Mouse (Mus musculus) kidney, embryonic 14.5 days (tissue): Measurements from ENCODE around the gene Rufy3. TPM values are rescaled to one million over a fixed set of nuclear protein-coding genes. Genes with fewer than 3 reads are reported as not detected.

Source experiments
- ATAC-seq: fragments of 200-750 bp; cut with Nextera tagmentation; 2 replicates; pipeline ENCODE4 v1.8.0; 2017; ENCODE audit warnings: moderate number of reproducible peaks, mild to moderate bottlenecking, moderate TSS enrichment, moderate library complexity; ENCODE audit not compliant: low FRiP score, low TSS enrichment
- H3K27ac ChIP-seq: fragments of 300-500 bp; sonication (generic); 2 replicates; pipeline ENCODE4 v1.5.1; 2014; ENCODE audit warnings: low read depth, mild to moderate bottlenecking, low read length, moderate library complexity, mixed read lengths
- H3K27me3 ChIP-seq: fragments of 300-500 bp; sonication (generic); 2 replicates; pipeline ENCODE4 v1.6.1; 2014; ENCODE audit warnings: mild to moderate bottlenecking, low read length; ENCODE audit not compliant: control insufficient read depth, insufficient read depth
- H3K36me3 ChIP-seq: fragments of 300-500 bp; sonication (generic); 2 replicates; pipeline ENCODE4 v1.6.1; 2014; ENCODE audit warnings: low read length, mixed read lengths; ENCODE audit not compliant: control insufficient read depth, insufficient read depth
- H3K4me1 ChIP-seq: fragments of 300-500 bp; sonication (generic); 2 replicates; pipeline ENCODE4 v1.6.1; 2014; ENCODE audit warnings: low read length, mixed read lengths; ENCODE audit not compliant: control insufficient read depth, insufficient read depth
- H3K4me2 ChIP-seq: fragments of 300-500 bp; sonication (generic); replicated peaks from 2 replicates; pipeline ENCODE4 v1.6.1; 2014; ENCODE audit warnings: low read depth, mild to moderate bottlenecking, low read length
- H3K4me3 ChIP-seq: fragments of 300-500 bp; sonication (generic); 2 replicates; pipeline ENCODE4 v1.5.1; 2014; ENCODE audit warnings: mild to moderate bottlenecking, low read length
- H3K9ac ChIP-seq: fragments of 300-500 bp; sonication (generic); 2 replicates; pipeline ENCODE4 v1.6.1; 2014; ENCODE audit warnings: low read depth, mild to moderate bottlenecking, low read length, moderate library complexity
- H3K9me3 ChIP-seq: fragments of 300-500 bp; sonication (generic); 2 replicates; pipeline ENCODE4 v1.6.1; 2016; ENCODE audit warnings: low read length; ENCODE audit not compliant: control insufficient read depth
- WGBS: fragments of 180-500 bp; shearing (Covaris S2); extraction: QIAGEN DNeasy Blood & Tissue Kit; methylation state at CpG from one replicate; pipeline ENCODE4 v1.1.7; 2014; 5-methylcytosine and 5-hydroxymethylcytosine counted together
- polyA plus RNA-seq: library from polyadenylated mRNA; unstranded; fragments of >200 nt; fragmentation: Nextera tagmentation; extraction: Ambion mirVana; gene quantifications from 2 replicates; pipeline ENCODE4 v1.2.1, GENCODE M21; 2014

Gene Rufy3
- polyA plus RNA-seq, 1 experiment from 2014 or later: 17.7 TPM

DNA sequence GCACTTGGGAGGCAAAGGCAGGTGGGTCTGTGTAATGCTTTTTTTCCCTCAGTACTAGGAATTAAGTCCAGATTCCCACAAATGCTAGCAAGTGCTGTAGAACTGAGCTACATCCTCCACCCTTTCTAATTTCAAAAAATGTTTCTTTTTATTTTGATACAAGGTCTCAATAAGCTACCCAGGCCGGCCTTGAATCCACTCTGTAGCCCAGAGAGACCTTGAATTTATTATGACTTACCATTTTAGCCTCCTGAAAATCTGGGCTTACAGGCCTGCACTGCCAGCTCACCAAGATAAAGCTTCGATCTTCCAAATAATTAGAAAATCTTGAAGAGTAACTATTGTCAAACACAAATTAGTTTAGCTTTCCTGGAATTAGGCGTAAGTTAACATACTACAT, 39.2 kb downstream of the Rufy3 start:
- Histone ChIP-seq H3K4me1 (0 out of 2 replicates have a peak, but pooled peaks cover 7% of the 10 kb centered on the region), H3K36me3 (no peaks in the 10 kb centered on the region), H3K4me3 (no peak overlapping the region), H3K9ac (no peak overlapping the region), H3K27me3 (no peaks in the 10 kb centered on the region), H3K9me3 (no peaks in the 10 kb centered on the region), H3K27ac (no peak overlapping the region), H3K4me2 (no peak overlapping the region)
- WGBS: 94% methylated on average over 3 of the region's 3 CpGs
- no peak for ATAC-seq

DNA sequence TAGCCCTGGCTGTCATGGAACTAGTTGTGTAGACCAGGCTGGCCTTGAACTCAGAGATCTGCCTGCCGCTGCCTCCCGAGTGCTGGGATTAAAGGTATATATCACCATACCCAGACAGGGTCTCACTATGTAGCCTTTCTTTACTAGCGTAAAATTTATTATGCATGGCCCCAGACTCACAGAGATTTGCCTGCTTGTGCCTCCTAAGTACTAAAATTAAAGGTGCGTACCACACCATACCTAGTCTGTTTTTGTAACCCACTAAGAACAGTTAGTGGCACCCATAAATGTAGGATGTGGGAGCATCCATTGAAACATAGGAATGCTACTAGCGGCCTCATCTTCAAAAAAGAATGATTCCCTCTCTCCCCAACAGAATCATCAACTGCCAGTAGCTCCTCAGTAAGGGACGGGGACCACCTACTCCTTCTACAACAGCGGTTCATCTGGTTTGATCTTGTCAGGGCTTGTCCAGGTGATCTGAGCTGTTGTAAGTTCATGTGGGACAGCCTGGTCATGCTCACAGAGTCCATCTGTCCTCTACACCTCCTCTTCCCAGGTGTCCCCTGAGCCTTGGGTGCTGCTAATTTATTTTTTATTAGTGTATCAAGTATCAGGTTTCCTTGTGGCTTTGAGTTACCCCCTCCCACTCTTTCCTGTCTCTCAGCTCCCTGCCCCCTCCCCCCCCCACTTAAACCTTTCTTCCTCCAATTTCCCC, 40.0 kb downstream of the Rufy3 start:
- Histone ChIP-seq H3K4me1 (0 out of 2 replicates have a peak, but pooled peaks cover 7% of the 10 kb centered on the region), H3K36me3 (no peaks in the 10 kb centered on the region), H3K9ac (no peak overlapping the region), H3K4me2 (no peak overlapping the region), H3K27ac (no peak overlapping the region), H3K9me3 (no peaks in the 10 kb centered on the region), H3K27me3 (no peaks in the 10 kb centered on the region), H3K4me3 (no peak overlapping the region)
- WGBS: 70% methylated on average over 7 of the region's 7 CpGs
- peak; percentile 89 for ATAC-seq

DNA sequence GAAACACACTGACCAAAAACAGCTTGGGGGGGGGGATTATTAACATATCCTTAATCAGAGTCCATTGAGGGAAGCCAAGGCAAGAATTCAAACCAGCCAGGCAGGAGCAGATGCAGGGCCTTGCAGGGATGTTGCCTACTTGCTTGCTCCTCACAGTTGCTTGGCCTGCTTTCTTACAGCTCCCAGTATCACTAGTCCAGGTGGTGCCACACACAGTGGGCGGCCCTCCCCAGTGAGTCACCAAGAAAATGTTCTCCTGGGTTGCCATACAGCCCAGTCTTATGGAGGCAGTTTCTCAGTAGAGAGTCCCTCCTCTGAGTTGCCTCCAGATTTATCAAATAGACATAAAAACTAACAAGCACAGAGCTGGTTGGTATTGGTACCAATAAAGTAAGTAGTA, 49.3 kb downstream of the Rufy3 start:
- peaks cover 17% of the 10 kb centered on the region; the same call in 1 of the 2 replicates for H3K36me3 ChIP-seq
- H3K4me3 ChIP-seq: no peak overlapping the region
- no peaks in the 10 kb centered on the region for H3K9me3 ChIP-seq
- H3K27ac ChIP-seq: no peak overlapping the region
- no peak overlapping the region for H3K4me2 ChIP-seq
- WGBS: 100% methylated on average over 1 of the region's 1 CpGs
- H3K9ac ChIP-seq: no peak overlapping the region
- peak; percentile 20; the same call in 1 of the 2 replicates for ATAC-seq
- H3K4me1 ChIP-seq: no peaks in the 10 kb centered on the region
- H3K27me3 ChIP-seq: no peaks in the 10 kb centered on the region

DNA sequence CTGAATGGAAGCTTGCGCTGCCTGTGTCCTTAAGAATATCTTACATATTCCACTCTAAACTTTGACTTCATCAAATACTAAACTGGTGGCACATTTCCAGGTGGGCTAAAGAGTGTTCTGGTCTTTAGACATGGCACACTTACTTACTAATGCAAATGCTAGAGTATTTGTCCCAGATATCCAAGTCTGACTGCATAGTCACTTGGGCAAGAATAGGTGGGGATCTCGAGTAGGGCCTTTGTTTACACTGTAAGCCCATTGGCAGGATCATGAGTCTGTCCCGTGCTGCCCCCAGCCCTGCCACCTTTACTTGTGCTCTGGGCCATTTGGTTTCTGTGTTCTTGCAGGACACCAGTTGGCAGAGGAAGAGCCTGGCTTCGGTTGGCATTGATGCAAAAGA, 52.1 kb downstream of the Rufy3 start:
- H3K4me3 ChIP-seq: no peak overlapping the region
- no peaks in the 10 kb centered on the region for H3K27me3 ChIP-seq
- WGBS: 88% methylated on average over 4 of the region's 4 CpGs
- no peak for ATAC-seq
- H3K9me3 ChIP-seq: no peaks in the 10 kb centered on the region
- H3K4me2 ChIP-seq: no peak overlapping the region
- no peak overlapping the region for H3K9ac ChIP-seq
- peaks cover 26% of the 10 kb centered on the region; the same call in 1 of the 2 replicates for H3K36me3 ChIP-seq
- H3K27ac ChIP-seq: no peak overlapping the region
- no peaks in the 10 kb centered on the region for H3K4me1 ChIP-seq

DNA sequence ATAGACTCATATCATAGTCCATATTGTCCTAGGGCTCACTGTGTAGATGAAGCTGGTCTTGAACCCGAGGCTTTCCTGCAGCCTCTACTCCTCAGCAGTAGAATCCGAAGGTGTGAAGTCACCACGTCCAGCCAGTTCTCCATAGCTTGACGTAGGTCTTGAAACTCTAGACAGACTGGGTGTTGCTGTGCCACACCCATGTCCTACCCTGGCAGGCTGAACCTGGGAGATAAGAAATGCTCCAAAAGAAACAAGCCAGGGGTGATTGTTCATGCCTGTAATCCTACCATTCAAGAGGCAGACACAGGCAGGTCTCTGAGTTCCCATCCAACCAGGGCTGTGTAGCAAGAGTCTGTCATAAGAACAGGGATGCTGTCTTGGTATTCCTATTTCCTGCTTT, 62.7 kb downstream of the Rufy3 start:
- no peak for ATAC-seq
- Histone ChIP-seq H3K4me3 (no peak overlapping the region), H3K4me2 (no peak overlapping the region), H3K27ac (no peak overlapping the region), H3K36me3 (peaks cover 13% of the 10 kb centered on the region), H3K9ac (no peak overlapping the region), H3K27me3 (no peaks in the 10 kb centered on the region), H3K4me1 (no peaks in the 10 kb centered on the region), H3K9me3 (no peaks in the 10 kb centered on the region)
- 84% methylated on average over 4 of the region's 4 CpGs for WGBS

DNA sequence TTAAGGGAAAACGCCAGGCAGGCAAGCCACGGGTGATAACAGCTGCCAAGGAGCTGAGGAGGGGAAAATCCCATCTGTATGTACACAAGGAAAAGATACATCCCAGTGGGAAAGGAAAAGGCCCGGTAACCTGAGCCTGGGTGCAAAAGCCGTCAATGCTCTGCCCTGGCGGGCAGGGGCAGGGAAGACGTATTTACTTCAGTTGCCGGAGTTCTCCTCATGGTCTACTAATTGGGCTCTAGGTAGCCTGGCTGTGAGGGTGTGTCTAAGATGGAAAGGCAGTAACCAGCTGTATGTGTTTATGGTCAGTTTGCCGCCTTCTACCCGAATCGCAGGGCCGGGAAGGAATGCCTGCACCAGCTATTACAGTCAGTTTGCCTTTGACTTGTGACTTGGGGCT, 64.3 kb downstream of the Rufy3 start:
- H3K9ac ChIP-seq: no peak overlapping the region
- WGBS: 35% methylated on average over 11 of the region's 11 CpGs
- no peak overlapping the region for H3K4me3 ChIP-seq
- no peaks in the 10 kb centered on the region for H3K4me1 ChIP-seq
- no peaks in the 10 kb centered on the region for H3K9me3 ChIP-seq
- H3K4me2 ChIP-seq: no peak overlapping the region
- peaks cover 14% of the 10 kb centered on the region for H3K36me3 ChIP-seq
- no peak overlapping the region for H3K27ac ChIP-seq
- ATAC-seq: peak; percentile 28; the same call in 1 of the 2 replicates
- no peaks in the 10 kb centered on the region for H3K27me3 ChIP-seq

DNA sequence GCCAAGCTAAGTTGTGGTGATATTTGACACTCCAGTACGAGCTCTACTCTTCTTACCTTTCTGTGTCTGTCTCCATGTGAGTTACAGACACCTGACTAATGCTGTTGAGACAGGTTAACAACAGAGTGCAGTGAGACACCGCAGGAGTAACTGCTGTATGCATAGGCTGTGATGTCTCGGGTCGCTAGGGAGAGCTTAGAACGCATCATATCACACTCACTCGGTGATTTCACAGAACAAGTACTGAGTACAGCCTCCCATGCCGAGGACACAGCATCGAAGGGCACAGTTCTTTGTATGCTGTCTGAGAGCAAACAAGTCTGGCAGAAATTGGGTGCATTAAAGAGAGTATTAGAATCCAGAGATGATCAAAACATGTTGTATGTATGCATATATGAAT, 65.1 kb downstream of the Rufy3 start:
- WGBS: 71% methylated on average over 8 of the region's 8 CpGs
- H3K4me2 ChIP-seq: no peak overlapping the region
- no peak overlapping the region for H3K9ac ChIP-seq
- no peaks in the 10 kb centered on the region for H3K27me3 ChIP-seq
- peaks cover 14% of the 10 kb centered on the region for H3K36me3 ChIP-seq
- no peak overlapping the region for H3K4me3 ChIP-seq
- ATAC-seq: no peak
- no peaks in the 10 kb centered on the region for H3K4me1 ChIP-seq
- no peak overlapping the region for H3K27ac ChIP-seq
- no peaks in the 10 kb centered on the region for H3K9me3 ChIP-seq

DNA sequence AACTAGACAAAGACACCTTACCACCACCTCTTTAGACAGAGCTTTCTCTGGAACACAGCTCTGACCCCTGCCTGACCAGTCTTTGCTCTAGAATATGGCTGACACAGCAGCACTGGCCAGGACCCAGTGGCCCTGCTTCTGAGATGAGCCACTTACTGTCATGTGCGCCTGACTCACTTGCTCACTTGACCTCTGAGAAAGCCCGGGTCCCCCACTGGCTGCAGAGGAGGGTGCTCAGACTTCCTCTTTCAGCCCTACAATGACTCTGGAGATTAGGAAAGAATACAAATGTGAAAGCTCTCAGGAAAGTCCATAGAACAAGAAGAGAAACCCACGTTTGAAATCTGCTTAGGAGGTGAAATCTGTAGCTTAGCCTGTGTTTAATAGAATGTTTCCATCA, 66.0 kb downstream of the Rufy3 start:
- no peak for ATAC-seq
- H3K4me3 ChIP-seq: no peak overlapping the region
- H3K36me3 ChIP-seq: peaks cover 20% of the 10 kb centered on the region
- 78% methylated on average over 3 of the region's 3 CpGs for WGBS
- H3K27ac ChIP-seq: no peak overlapping the region
- H3K4me2 ChIP-seq: no peak overlapping the region
- no peaks in the 10 kb centered on the region for H3K9me3 ChIP-seq
- H3K4me1 ChIP-seq: no peaks in the 10 kb centered on the region
- H3K9ac ChIP-seq: no peak overlapping the region
- no peaks in the 10 kb centered on the region for H3K27me3 ChIP-seq

DNA sequence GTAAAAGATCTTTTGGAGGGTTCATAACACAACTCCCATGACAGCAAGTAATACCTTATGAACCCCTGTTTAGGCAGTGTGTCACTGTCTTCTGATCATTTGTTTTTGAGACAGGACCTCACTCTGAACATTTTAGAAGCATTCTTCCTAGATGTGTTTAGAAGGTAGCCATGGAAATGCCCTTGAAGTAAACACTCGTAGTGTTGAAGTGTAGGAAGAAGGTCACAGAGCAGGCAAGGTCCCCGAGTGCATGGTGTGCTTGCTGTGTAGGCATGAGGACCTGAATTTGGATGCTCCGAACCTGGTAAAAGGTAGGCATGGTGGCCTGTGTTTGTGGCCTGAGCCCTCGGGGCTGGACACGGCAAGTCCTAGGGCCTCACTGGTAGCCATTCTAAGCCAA, 66.7 kb downstream of the Rufy3 start:
- no peak for ATAC-seq
- no peak overlapping the region for H3K27ac ChIP-seq
- 91% methylated on average over 5 of the region's 5 CpGs for WGBS
- peaks cover 20% of the 10 kb centered on the region for H3K36me3 ChIP-seq
- no peak overlapping the region for H3K4me3 ChIP-seq
- no peak overlapping the region for H3K9ac ChIP-seq
- no peaks in the 10 kb centered on the region for H3K9me3 ChIP-seq
- H3K4me1 ChIP-seq: no peaks in the 10 kb centered on the region
- H3K27me3 ChIP-seq: no peaks in the 10 kb centered on the region
- no peak overlapping the region for H3K4me2 ChIP-seq
